Mouse (Mus musculus): ENCODE measurements at regions not wholly inside any gene's neighbourhood (a gene's known extent, or its start where the extent isn't known, plus 50 kb on each side); places are given as distances from the start of the nearest gene placed in this dataset.

DNA sequence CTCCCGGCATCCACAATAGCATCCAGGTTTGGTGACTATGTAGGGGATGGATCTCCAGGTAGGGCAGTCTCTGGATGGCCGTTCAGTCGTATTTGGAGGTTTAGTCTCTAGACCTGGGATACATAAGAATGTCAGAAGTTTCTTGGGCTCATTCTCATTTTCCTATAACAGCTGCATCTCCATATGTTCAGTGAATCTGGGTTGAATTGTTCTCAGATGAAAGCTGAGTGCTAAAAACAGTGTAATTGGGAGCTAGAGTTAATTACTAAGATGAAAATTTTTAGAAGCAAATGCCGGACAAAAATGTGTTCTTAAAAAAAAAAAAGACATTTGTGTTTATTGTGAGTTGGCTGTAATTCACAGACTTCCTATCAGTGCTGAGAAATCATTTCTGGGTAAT, 57.3 kb upstream of the Myo16 start:
- no peak overlapping the region for H3K9ac ChIP-seq
- 70% methylated on average over 4 of the region's 4 CpGs for WGBS
- ATAC-seq (no peak), DNase-seq (peak; percentile 24)
- no peak overlapping the region for H3K4me3 ChIP-seq (ENCODE audit: low read depth, low read length)
- no peak for TF ChIP-seq CTCF (IDR thresholded peaks at IDR 0.05; ENCODE audit: low read depth)
- no peaks in the 10 kb centered on the region for H3K27me3 ChIP-seq (ENCODE audit: insufficient read depth, low read length)
- H3K27ac ChIP-seq (ENCODE audit: low read depth, low read length): no peak overlapping the region
- no peaks in the 10 kb centered on the region; the same call in 1 of the 2 replicates for H3K4me1 ChIP-seq (ENCODE audit: insufficient read depth)
- no peaks in the 10 kb centered on the region for H3K9me3 ChIP-seq (ENCODE audit: low read length)
- no peaks in the 10 kb centered on the region for H3K36me3 ChIP-seq (ENCODE audit: insufficient read depth)
- H3K4me2 ChIP-seq (ENCODE audit: low read depth): no peak overlapping the region

GRCm38 (mm10) chr8:10096968-10097547, 56.7 kb upstream of the Myo16 start:
- H3K27me3 ChIP-seq (ENCODE audit: insufficient read depth, low read length): no peaks in the 10 kb centered on the region
- H3K9me3 ChIP-seq (ENCODE audit: low read length): no peaks in the 10 kb centered on the region
- no peak overlapping the region for H3K4me2 ChIP-seq (ENCODE audit: low read depth)
- 68% methylated on average over 9 of the region's 9 CpGs for WGBS
- no peaks in the 10 kb centered on the region; the same call in 1 of the 2 replicates for H3K4me1 ChIP-seq (ENCODE audit: insufficient read depth)
- H3K36me3 ChIP-seq (ENCODE audit: insufficient read depth): no peaks in the 10 kb centered on the region
- H3K27ac ChIP-seq (ENCODE audit: low read depth, low read length): no peak overlapping the region
- H3K9ac ChIP-seq: no peak overlapping the region
- ATAC-seq: peak; percentile 48; the same call in 1 of the 2 replicates
- no peak overlapping the region for H3K4me3 ChIP-seq (ENCODE audit: low read depth, low read length)
- no peak for TF ChIP-seq CTCF (IDR thresholded peaks at IDR 0.05; ENCODE audit: low read depth)
- no peak for DNase-seq
